Mouse (Mus musculus) embryonic stem cell, embryonic (primary cell): Measurements from ENCODE around the gene Cebpz.

Experiments
- CTCF ChIA-PET, 4 experiments: fragments of 300-600 bp in 2 of 4; fragments of 350-600 bp in 2 of 4; sonication (Branson Sonifier 250); formaldehyde crosslinking; loops; one replicate each; lab custom pipeline; 2022; ENCODE audit warnings: inconsistent platforms in 2 of 4; lab: Charles Lee
- POLR2A ChIA-PET, 4 experiments: fragments of 300-600 bp in 2 of 4; fragments of 350-600 bp in 2 of 4; sonication (Branson Sonifier 250); formaldehyde crosslinking; loops; one replicate each; lab custom pipeline; 2022; ENCODE audit warnings: antibody characterized with exemption in 4 of 4, inconsistent platforms in 1 of 4; lab: Charles Lee

Gene Cebpz

DNA sequence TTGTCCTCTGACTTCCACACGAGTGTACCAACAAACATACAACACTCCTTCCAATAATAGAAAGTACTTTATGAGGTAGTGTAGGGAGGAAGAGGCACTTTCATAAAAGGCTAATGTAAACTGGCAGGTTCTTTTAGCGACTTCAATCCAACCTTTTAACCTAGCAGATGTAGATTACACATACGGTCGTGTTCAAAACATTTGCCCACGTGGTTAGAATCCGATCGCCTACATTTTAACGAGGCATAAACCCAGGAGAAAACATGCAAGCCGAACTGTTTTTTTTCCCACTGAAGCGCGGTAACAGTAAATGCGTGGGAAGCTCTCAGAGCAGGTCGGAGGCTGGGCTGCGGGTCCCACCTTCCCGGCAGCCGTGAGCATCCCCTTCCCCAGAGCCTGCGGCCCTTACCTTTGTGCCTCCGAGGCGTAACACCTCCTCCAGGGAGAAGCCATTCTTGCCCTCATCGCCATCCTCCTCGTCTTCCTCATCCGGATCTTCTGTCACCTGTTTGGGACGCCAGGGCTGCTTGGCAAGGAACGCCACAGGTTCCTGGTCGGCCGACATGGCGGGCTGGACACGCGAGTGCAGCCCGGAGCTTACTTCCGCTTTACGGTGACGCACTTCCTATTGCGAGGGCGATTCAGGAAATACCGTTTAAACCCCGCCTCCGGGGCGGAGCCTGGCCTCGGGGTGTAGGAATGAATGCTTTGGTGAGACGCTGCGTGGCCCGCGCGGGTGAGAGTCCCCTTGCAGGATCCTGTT is at the start of gene Cebpz, which contains the start of gene Ndufaf7:
Cebpz (minus strand) TSS at position 601 of the 763 bp plus-strand sequence.
Ndufaf7 (plus strand) TSS at position 671 of the 763 bp plus-strand sequence.
- ChIA-PET CTCF (interaction anchor here in 2 of 4 experiments (0.5 to 0.7 kb wide), 2 partner anchors 24 to 1243 kb away, joined by 3 read pairs; no protein-coding TSS in a partner anchor), POLR2A (interaction anchor here (0.7 to 13.4 kb wide), 30 partner anchors 9 to 1318 kb away, joined by 3 to 133 read pairs (median 4); partner anchors contain the start of genes Gpatch11 (in 4 of the 4), Heatr5b (in 4 of the 4) and Cebpzos (in 2 of the 4))

- POLR2A ChIA-PET = no interaction called here
- CTCF ChIA-PET = interaction anchor here in 1 of 4 experiments (0.6 kb wide), 1 partner anchor 68 kb away, joined by 3 read pairs; the partner anchor contains the start of gene Qpct
Observed at GRCm38 (mm10) chr17:78983736-78984135, 46.9 kb upstream of the Cebpz start.

DNA sequence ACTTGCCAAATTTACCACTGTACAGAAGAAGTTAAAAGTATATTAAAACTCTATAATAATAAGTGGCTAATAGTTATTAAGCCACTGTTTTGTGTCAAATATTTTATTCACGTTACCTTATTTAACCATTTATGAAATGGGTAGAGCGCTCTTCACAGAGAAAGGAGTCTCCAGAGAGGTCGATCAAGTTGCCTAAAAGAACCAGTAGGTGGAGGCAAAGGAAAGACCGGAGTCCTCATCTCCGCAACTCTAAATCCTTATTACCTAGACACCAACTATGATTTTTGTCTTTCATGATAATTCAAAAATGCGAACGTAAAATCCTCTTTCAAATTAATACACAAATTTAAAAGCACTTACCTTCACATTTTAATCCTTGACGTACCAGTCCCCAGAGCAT is 46.3 kb upstream of the Cebpz start:
- POLR2A ChIA-PET = no interaction called here
- CTCF ChIA-PET = no interaction called here

GRCm38 (mm10) chr17:78968500-78968899 is 31.6 kb upstream of the Cebpz start:
- ChIA-PET POLR2A (no interaction called here), CTCF (no interaction called here)

DNA sequence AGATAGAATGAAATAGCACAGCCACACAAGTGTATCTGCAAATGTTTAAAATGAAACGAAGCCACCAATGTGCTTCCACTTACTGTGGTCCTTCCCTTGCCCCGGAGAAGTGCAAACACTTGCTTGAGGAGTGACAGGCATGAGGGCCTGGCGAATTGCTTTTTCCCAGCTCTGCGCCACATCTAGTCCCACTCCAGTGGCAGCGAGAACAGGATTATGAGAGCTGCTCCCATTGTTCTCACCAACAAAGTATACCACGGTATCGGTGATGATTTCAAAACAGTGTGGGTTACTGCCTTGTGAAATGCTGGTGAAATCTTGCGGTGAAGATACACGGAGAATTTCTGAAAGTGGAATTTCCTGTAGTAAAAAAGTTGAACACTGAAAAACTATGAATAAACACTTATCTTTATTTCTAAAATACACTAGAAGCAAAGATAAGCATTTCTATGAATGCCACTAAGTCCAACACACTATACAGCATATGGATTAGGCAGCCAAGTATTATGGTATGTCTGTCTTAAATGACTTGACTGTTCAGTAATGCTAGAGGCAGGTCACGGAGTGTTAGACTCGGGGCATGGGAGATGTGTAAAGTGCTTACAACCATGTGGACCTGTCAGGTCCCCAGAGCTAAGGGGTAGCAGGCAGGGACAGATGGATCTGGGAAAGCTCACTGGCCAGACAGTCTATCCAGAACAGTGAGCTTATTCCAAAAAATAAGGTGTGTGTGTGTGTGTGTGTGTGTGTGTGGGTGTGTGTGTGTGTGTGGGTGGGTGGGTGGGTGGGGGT is 29.4 kb upstream of the Cebpz start:
- ChIA-PET CTCF (interaction anchor here in 1 of 4 experiments (0.6 kb wide), 1 partner anchor 50 kb away, joined by 4 read pairs; no protein-coding TSS in a partner anchor), POLR2A (interaction anchor here in 2 of 4 experiments (0.6 to 0.7 kb wide), 2 partner anchors 11 to 97 kb away, joined by 3 read pairs; no protein-coding TSS in a partner anchor)

GRCm38 (mm10) chr17:78964387-78964786 is 27.5 kb upstream of the Cebpz start:
- ChIA-PET CTCF (no interaction called here), POLR2A (no interaction called here)

GRCm38 (mm10) chr17:78959473-78959872 is 22.6 kb upstream of the Cebpz start:
- ChIA-PET CTCF (no interaction called here), POLR2A (no interaction called here)

DNA sequence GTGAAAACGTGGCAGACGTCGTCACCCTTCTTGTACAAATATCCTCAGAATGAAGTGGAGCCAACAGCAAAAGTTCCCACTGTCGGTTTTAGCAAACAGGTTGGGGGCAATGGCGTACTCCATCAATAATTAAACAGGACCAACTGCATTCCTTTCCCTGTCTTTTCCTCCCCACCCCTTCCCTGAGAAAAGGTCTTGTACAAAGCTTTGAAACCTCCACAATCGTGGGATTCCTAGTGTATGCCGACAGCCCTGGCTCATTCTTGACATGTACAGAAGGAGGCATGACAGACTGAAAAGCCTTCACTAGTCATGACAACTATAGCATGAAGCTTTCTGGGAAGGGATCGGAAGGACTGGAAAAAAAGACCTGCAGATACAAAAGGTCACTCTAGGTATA is 16.4 kb upstream of the Cebpz start:
- ChIA-PET CTCF (no interaction called here), POLR2A (interaction anchor here in 1 of 4 experiments (1.1 to 1.2 kb wide), 2 partner anchors 16 to 33 kb away, joined by 3 to 4 read pairs; partner anchors contain the start of genes Cebpz and Ndufaf7)

GRCm38 (mm10) chr17:78952070-78952469 is 15.2 kb upstream of the Cebpz start:
- ChIA-PET CTCF (no interaction called here), POLR2A (no interaction called here)

DNA sequence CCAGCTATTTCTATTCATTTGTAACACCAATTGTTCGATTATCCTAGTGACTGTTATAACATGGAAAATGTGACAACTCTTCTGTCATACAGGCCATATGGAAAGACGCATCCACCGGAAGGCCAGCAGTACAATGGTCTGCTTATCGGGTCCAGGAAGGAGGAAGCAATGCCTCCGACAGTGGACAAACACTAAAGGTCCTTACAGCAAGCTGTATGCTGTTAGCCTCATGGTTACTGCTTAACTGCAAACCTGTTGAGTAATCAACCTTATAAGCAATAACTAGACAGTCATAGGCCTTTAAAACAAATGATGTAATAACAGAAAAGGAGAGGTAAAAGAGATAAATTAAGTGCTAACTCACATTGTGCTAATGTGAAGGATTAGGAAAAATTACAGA is 14.4 kb upstream of the Cebpz start:
- POLR2A ChIA-PET = interaction anchor here in 1 of 4 experiments (1.2 to 1.6 kb wide), 2 partner anchors 11 to 56 kb away, joined by 3 to 5 read pairs; no protein-coding TSS in a partner anchor
- CTCF ChIA-PET = no interaction called here

- ChIA-PET POLR2A (interaction anchor here in 2 of 4 experiments (1.1 to 2.3 kb wide), 2 partner anchors 25 to 30 kb away, joined by 3 to 4 read pairs; no protein-coding TSS in a partner anchor), CTCF (no interaction called here)
Observed at GRCm38 (mm10) chr17:78942579-78942978, 5.7 kb upstream of the Cebpz start.

DNA sequence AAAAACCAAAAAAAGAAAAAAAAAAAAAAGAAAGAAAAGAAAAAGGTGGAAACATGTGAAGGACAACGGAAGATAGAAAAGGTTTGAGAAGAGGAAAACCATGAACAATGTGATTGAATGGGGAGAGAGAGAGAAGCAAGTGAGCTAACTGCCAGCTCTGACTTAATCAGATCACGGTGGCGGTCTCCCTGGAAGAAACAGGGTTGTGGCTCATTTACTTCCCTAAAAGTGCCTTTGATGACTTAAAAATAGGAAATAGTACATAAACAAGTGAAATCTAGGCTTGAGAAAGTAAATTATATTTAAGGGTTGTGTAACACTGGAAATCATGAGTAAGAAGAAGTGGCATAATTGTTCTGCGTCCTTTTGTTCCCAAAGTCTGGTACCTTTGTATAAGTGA is 2.1 kb upstream of the Cebpz start:
- POLR2A ChIA-PET = interaction anchor here in 1 of 4 experiments (1.4 kb wide), 1 partner anchor 55 kb away, joined by 5 read pairs; no protein-coding TSS in a partner anchor

GRCm38 (mm10) chr17:78937229-78937853 is 475 bp upstream of the Cebpz start:
- POLR2A ChIA-PET = interaction anchor here (0.6 to 13.4 kb wide), 28 partner anchors 11 to 1318 kb away, joined by 3 to 133 read pairs (median 4); partner anchors contain the start of genes Gpatch11 (in 4 of the 4), Heatr5b (in 4 of the 4) and Cebpzos (in 2 of the 4)
- CTCF ChIA-PET = interaction anchor here in 1 of 4 experiments (0.7 kb wide), 1 partner anchor 24 kb away, joined by 3 read pairs; no protein-coding TSS in a partner anchor

More for the DNA sequence above, 2.1 kb upstream of the Cebpz start:
- CTCF ChIA-PET = no interaction called here

DNA sequence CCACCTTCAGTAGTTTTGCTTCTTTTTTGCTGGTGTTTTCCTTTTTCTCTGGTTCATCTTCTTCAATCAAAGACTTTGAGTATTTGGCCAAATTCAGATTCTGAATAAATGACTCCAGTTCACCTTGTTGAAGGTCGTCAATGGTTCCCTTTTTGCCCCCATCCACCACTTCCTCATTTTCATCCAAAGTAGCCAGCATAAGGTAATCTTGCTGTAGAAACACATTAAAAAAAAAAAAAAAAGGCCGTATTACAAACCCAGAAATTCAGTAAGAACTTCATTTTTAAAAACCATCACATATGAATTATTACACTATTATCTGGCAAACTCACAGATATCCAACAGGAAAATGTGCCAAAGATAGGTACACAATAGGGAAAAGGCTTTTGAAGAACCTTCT is 1.0 kb downstream of the Cebpz start:
- POLR2A ChIA-PET = interaction anchor here in 3 of 4 experiments (0.7 to 13.4 kb wide), 10 partner anchors 8 to 1088 kb away, joined by 3 to 133 read pairs (median 4); partner anchors contain the start of genes Cebpzos (in 2 of the 3), Gpatch11 (in 1 of the 3) and Heatr5b (in 1 of the 3)
- CTCF ChIA-PET = no interaction called here

DNA sequence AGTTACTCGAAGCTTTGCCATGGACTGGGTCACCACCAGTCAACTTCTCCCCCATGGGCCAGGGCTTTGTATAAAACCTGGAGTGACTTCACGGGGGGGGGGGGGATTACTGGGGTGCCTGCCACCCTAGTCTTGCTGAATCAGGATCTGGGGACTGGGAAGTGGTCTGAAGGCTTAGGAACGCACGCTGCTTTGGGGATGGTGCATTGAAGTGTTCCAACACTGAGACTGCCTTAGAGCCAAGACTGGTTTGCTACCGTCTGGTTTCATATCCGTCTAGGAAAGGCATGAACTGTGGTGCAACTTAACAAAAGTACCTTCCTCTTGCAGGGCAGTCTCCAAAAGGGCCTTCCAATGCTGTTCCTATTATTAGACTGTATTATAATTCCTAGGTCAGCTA is 19.2 kb downstream of the Cebpz start:
- ChIA-PET CTCF (interaction anchor here in 2 of 4 experiments (1.2 to 1.4 kb wide), 3 partner anchors 9 to 23 kb away, joined by 3 to 4 read pairs (median 4); no protein-coding TSS in a partner anchor), POLR2A (interaction anchor here (0.6 to 9.3 kb wide), 23 partner anchors 8 to 216 kb away, joined by 3 to 133 read pairs (median 5); partner anchors contain the start of genes Cebpz (in 3 of the 4), Ndufaf7 (in 3 of the 4) and Eif2ak2 (in 1 of the 4))

DNA sequence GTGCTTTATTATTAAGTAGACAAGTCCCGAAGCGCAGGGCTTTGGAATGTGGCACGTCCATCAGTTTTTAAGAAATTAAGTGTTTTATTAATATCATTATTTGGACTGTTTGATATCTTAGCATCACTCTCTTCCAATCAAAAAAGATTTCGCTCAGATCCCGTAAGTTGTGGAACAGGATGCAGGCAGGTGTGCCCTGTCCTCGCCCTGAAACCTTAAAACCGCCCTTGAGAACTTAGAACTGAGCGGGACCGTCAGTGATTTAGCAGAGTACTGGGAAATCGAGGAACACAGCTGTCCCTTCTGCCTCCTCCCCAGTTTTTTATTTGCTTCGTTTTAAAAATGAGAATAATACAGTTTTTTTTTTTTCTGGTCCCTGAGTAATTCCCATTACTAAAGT is 20.0 kb downstream of the Cebpz start:
- CTCF ChIA-PET = interaction anchor here in 2 of 4 experiments (0.5 to 1.5 kb wide), 3 partner anchors 21 to 1478 kb away, joined by 3 to 8 read pairs (median 4); no protein-coding TSS in a partner anchor
- POLR2A ChIA-PET = interaction anchor here (0.6 to 9.3 kb wide), 29 partner anchors 8 to 1066 kb away, joined by 3 to 133 read pairs (median 5); partner anchors contain the start of genes Cebpz (in 3 of the 4), Ndufaf7 (in 3 of the 4), Eif2ak2 (in 1 of the 4) and Gpatch11 (in 1 of the 4)

GRCm38 (mm10) chr17:78916369-78916813 is 20.5 kb downstream of the Cebpz start, which contains the start of gene Cebpzos:
Cebpzos (plus strand) TSS chr17:78916500.
- ChIA-PET POLR2A (interaction anchor here in 3 of 4 experiments (0.6 to 9.3 kb wide), 24 partner anchors 10 to 1066 kb away, joined by 3 to 133 read pairs (median 4); partner anchors contain the start of genes Cebpz (in 2 of the 3), Gpatch11 (in 2 of the 3), Heatr5b (in 2 of the 3) and Ndufaf7 (in 2 of the 3)), CTCF (interaction anchor here in 2 of 4 experiments (0.5 to 1.5 kb wide), 3 partner anchors 21 to 1479 kb away, joined by 4 to 8 read pairs (median 4); no protein-coding TSS in a partner anchor)
